Mouse (Mus musculus): Measurements from ENCODE around the gene Acads.
"Not testable (repeated sequence)": the region's sequence is repeated elsewhere in the genome, so short reads cannot be mapped to it uniquely, and the experiment has no call there.

The Acads gene

DNA sequence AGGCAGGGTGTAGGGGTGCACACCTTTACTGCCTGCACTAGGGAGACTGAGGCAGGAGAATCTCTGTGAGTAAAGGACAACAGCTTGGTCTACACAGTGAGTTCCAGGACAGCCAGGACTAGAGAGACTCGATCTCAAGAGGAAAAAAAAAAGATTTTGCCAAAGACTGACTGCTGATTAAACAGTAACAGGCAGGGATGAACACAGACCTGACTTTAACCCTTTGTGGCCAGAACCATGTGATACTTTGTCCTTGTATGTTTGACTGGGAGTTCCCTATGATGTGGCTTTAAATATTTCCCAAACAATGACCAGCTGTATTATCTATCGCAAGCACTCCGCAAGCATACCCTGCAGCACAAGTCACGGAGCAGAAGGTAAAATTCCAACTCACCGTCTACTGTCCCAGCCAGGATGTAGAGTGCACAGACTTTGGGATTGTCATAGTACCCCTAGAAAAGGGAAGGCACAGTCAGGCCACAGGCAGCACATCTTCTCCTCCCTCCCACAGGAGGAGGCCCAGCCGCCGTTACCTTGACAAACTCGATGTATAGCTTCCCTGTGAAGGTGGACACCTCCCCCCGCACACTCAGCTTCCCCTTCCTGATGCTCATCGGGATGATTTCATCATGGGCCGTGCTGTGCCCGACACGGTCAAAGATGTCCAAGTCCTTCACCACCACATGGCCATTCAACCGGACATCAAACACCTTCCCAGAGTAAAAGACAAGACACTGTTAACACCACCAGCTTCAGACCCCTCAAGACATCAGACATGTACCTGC is 30.7 kb upstream of the Acads start:
- DNase-seq (ENCODE audit: low read depth in 1 of 2, low spot score in 2 of 2), result no peak

DNA sequence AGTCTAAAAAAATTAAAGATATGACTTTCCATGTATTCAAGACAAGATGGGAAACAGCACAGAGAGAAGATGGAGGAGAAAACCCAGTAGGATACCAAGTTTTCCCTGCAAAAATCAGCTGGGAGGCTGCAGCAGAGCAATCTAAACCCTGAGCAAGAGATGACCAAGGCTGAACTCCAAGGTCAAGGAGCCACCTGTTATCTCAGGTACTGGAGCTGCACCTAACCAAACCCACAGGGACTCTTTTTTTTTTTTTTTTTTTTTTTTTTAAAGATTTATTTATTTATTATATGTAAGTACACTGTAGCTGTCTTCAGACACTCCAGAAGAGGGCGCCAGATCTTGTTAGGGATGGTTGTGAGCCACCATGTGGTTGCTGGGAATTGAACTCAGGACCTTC is 29.7 kb upstream of the Acads start:
- DNase-seq (ENCODE audit: low read depth in 1 of 2, low spot score in 2 of 2), result not testable (repeated sequence)

DNA sequence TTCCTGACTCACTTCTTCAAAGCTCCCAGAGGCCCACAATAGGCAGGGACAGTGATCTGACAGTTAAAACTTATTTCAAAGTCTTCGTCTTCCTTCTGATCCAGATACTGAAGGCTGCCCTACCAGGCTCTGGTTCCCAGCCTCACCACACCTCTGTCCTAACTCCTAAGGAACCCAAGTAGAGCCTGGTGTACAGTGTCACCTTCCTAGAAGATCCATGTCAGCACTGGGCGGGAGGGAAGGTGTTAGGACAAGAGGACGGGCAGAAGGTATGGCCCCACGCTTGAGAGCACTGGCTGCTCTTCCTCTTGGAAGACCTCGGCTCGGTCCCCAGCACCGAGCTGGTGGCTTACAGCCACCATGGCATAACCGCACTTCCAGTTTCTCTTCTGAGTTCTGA is 29.2 kb upstream of the Acads start:
- no peak for DNase-seq (ENCODE audit: low read depth in 1 of 2, low spot score in 2 of 2)

DNA sequence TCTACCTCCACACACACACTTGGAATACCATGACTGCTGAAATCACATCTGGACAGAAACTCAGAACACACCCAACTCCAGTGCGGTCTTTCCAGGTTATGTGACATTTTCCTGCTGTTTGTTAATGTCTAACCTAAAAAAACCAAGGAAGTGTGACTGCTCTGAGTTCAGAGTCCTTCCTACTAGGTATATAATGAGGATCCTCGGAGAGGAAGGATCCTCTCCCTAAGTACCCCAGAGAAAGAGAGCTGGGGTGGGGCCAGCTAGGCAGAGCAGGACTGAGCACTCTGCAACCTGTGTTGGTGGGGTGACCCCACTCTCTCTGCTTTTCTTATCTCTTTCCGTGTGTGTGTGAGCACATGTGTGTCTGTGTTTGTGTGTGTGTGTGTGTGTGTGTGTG is 28.2 kb upstream of the Acads start:
- DNase-seq (ENCODE audit: low read depth in 1 of 2, low spot score in 2 of 2), result no peak

DNA sequence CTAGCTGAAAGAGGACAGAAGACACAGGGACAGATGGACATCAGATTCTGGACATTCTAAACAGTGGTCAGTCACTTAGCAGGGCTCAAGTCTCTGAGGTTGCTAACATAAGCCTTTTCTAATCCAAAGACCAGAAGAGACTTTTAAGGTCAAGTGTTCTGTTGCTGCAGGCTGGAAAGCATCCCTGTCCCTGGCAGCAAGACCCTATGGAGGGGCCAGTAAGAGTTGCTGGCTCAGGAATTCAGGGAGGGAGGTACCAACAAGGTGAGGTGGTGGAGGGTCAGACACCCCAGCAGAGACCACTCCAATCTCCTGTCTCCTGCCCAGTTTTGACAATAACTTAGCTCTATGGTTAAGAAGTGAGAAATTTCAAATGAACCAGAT is 27.6 kb upstream of the Acads start:
- no peak for DNase-seq (ENCODE audit: low read depth in 1 of 2, low spot score in 2 of 2)

DNA sequence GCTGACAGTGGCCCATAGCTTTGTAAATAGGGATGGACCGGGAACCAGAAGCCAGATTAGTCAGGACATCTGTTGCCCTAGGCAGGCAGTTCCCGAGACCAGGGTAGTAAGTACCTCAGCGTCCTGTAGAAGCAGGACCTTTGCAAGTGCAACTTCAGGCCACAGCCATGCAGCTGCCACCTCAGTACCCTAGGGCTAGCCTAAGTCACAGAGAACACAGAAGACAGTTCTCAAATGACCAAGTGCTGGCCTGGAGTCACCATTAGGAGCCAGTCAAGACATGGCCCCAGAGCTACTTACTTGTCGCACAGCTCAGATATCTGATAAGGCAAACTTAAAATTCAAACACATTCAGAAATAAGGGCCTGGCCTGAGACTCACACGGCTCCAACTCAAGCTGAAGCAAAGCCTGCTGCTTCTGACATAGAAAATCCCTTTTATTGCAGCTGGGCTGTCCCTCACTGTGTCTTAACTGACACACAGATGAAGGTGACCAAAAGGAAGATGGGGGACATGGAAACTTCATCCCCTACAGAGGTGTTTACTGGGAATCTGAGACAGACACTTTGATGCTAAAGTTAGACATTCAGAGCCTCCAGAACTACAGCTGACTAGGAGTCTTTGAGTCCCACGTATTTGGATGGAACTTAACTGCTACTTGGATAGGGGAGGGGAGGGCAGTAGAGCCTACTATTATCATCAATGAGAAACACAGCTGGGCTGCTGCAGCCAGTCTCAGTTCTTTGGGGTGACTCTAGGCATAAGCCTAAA is 27.0 kb upstream of the Acads start:
- no peak for DNase-seq (ENCODE audit: low read depth in 1 of 2, low spot score in 2 of 2)

DNA sequence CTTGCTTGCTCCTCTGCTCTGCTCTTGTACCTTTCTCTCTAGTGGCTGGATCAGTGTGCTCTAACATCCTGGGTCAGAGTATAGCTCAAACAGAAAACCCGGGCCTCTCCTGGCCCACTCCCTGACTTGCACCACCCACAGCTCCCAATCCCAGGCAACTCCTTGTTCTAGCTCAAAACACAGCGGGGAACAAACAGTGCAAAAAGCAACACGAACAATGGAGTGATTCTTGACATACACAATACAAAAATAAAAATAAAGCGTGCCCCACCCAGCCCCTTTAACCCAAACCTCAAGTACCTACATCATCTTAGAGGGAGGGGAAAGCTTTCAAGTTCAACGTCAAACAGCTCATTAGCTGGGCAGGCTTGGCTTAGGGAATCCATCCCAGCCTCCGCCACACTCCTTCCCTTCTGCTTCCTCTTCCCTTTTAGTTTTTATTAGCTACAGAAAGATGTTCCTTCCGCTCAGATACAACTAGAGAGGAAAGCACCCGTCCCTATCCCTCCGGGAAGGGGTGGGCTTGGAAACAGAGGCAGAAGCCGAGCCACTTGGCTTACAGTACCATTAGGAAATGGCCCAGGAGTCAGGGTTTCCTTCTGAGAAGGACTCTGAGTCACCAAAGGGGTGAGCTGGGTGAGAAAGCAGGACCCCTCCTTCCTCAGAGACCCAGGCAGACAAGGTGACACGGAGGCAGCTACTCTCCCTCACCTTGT is 26.3 kb upstream of the Acads start:
- no peak for DNase-seq (ENCODE audit: low read depth in 1 of 2, low spot score in 2 of 2)

DNA sequence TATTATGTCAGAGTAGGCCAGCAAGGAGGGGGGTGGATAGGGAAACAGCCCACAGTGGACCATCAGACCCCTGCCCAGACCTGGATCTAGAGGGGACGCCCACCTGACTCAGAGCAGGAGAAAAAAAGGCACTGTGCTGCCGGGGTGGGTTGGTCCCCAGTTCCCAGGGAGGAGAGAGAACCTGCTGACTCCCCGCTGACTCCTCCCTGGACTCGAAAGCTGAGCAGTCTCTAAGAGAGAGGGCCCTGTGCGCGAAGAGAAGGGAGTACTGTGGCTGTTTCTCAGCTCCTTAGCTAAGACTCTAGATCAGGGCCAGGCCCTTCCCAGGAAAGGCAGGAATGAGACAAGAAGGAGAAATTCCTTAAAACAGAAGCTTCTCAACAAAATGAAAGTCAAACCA is 25.3 kb upstream of the Acads start:
- DNase-seq (ENCODE audit: low read depth in 1 of 2, low spot score in 2 of 2), result no peak

DNA sequence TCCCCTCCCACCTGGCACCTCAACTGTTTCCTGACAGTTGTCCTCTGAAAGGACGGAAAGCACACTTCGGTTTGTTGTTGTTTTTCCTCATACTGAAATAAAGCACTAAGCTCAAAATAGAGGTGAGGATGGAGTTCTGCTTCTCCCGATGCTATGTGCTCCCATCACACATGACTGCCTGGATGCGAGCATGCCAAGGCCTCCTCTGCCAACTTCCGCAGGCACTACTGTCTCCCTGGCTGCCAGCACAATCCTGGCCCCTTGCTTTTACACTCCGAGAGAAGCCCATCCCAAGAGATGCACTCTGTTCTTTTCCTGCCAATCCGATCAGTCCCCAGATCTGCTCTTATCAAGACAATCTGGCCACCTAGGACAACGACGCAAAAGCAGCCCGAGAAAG is 24.4 kb upstream of the Acads start:
- no peak for DNase-seq (ENCODE audit: low read depth in 1 of 2, low spot score in 2 of 2)

DNA sequence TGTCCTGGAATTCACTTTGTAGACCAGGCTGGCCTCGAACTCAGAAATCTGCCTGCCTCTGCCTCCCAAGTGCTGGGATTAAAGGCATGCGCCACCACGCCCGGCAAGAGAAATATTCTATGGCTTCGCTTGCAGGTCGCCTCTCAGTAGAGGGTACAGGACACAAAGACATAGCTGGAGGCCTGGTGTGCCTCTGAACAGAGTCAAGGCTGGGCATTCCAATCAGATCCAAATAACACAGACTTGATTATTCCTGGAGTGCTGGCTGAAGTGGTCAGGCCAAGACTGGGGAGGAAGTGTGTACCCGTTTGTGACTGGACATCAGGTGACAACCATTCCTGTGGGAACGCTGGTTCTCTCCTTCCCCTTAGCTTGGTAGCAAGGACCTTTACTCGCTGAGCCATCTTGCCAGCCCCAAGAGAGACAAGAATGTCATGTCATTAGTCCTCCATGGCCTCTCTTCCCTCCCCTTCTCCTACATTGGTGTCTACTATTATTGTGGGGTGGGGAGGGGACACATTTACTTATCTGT is 23.1 kb upstream of the Acads start:
- no peak for DNase-seq (ENCODE audit: low read depth in 1 of 2, low spot score in 2 of 2)

DNA sequence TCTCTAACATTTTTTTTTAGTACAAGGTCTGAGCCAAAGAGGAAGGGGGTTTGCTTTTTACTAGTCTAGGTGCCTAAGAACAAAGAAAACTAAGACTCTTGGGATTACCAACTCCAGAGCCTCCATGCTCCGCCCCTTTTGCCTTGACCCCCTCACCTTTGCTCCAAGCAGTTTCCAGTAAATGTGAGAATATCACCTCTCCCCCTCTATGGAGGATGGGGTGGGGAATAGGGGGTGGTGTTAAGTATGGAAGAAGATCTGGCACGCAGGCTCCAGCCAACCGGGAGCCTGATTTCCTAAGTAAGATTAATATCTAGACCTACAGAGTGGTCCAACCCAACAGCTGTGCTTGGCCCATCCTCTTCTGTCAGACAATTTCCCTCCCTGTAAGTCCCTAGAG is 21.6 kb upstream of the Acads start:
- no peak for DNase-seq (ENCODE audit: low read depth in 1 of 2, low spot score in 2 of 2)

DNA sequence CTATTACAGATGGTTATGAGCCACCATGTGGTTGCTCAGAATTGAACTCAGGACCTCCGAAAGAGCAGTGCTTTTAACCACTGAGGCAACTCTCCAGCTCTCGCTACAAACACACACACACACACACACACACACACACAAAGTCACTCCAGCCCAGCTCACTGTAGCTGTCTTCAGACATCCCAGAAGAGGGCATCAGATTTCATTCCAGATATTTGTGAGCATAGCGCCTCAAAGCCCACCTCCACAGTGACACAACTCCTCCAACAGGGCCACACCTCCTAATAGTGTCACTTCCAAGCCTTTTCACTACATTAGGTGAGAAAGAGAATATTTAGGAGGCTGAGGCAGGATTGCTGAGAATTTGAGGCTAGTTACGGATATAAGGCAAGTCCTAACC is 20.0 kb upstream of the Acads start:
- no peak for DNase-seq (ENCODE audit: low read depth in 1 of 2, low spot score in 2 of 2)

DNA sequence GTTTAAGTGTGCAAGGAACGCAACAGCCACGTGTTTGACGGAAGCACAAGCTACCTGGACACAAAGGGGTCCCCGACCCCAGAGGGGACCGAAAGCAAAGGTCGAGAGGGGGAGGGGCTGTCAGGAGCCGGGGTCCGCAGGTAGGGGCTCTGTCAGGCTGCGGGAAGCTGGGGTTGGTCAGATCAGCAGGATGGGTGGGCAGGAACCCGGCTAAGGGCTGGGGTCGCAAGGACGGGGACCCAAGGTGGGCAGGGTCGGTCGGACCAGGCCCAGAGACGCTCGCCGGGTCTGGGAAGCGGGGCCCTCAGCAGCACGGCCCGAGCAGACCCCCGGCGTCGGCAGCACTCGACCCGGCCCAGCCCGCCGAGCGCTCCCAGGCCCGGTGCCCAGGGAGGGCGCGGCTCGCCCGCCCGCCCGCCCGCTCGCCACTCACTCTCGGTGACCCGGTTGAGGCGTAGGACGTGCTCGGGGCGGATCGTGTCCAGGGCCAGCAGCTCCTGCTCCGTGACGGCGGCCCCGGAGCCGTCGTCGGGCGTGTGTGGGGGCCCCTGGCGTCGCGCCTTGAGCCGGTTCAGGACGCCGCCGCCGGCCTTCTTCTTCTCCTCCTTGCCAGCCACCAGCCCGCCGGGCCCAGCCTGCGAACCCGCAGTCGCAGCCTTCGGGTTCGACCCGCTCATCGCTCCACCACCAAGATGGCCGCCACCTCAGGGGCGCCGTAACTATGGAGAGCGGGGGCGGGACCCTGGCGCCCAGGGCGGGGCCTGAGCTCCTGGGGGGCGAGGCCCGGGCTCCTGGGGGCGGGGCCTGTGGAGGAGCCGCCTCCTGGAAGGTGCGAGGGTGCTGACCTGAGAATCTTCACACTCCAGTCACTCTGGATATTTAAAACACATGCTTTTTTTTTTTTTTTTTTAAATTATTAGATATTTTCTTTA is 15.4 kb upstream of the Acads start, which contains the start of gene Unc119b:
Gene Unc119b, minus strand, starts transcription at position 742 of the 932 bp plus-strand sequence.
- DNase-seq (ENCODE audit: low read depth in 1 of 2, low spot score in 2 of 2), result peak; percentile 73 to 84

DNA sequence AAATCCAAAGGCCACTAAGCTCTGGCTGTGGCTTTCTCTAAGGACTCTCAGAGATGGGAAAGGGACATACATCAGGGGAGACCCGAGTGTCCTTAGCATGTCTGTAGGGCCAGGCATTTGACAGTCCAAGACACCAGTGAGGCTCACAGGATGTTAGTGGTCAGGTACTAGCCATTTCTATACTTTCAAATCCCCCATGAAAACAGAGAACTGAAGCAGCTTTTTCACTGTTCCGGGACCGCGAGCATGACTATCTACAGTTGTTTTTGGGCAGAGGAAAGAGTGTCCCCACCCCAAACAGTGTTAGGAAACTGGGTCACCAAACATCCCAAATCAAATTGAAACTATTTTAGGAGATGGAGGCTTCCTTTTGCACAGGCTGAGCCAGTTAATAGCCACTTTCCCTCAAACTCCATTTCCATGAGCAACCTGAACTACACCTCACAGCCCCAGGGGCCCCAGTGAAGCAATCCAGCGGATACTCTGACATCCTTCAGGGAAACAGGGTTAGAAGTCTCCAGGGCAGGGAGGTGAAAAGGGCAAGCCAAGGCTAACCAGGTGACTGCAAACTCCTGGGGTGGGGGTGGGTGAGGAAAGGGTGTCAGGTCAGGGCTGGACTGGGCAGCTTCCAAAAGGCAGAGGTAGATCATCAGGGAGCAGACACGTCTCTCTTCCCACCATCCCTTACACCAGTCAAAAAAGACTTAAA is 14.4 kb upstream of the Acads start:
- no peak for DNase-seq (ENCODE audit: low read depth in 1 of 2, low spot score in 2 of 2)

DNA sequence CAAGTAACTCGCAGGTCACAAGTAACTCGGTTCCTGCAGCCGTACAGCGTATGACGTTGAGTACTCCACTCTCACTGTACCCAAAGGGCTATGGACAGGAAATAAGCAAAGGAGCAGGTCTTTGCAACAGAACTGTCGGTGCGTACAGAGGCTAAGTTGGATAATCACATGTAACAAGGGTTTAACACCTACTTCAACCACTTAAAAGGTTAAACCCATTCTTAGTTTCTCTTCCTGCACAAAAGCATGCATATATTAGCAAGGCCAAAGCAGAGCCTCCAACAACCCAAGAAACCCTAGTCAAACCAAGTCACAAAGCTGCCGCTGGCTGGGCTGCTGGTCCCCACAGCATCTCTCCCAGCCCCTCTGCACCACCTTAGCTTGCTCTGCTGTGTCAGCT is 13.3 kb upstream of the Acads start:
- DNase-seq (ENCODE audit: low read depth in 1 of 2, low spot score in 2 of 2), result no peak

DNA sequence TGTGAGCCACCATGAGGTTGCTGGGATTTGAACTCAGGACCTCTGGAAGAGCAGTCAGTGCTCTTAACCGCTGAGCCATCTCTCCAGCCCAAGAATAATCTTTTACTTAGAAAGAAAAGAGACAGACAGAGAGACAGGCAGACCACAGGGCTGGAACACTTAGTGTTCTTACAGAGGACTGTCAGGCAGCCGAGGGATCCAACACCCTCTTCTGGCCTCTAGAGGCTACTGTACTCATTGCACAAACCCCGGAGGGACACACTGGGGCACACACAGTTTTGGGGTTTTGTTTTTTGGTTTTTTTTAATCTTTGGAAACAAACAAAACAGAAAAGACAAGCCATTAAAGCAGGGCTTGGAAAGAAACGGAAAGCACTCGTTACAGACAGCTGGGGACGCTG is 10.2 kb upstream of the Acads start:
- no peak for DNase-seq (ENCODE audit: low read depth in 1 of 2, low spot score in 2 of 2)

DNA sequence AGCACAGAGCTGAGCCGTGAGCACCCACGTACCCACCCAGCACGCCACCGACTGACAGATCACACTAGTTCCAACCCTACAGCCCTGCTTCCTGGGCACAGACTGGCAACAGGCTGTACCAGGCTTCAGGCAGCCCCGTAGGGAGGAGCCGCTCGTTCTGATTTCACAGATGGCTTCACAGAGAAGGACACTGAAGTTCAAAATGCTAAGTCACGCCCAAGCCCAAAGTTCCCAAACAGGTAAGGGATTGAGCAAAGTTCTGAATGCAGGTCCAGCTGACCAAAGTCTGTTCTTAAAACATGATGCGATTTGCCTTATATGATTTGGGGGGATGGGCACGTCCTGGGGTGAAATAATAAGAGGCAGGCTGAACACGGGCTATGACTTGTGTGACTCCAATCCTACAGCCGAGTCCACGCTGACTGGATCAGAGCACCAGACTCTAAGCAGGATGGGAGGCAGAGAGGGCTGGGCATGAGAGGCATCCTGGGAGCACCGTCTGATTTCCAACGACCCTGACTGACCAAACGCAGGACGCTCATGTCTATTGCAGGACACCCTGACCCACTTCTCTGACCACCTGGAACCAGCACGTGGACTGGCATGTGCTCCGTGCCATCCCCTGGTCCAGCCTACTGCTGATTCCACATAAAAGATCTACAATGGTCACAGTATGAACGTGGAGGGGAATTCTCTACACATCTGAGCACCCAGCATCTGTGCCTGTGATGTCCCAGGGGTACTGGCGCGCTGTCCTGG is 8.5 kb upstream of the Acads start:
- DNase-seq (ENCODE audit: low read depth in 1 of 2, low spot score in 2 of 2), result no peak

DNA sequence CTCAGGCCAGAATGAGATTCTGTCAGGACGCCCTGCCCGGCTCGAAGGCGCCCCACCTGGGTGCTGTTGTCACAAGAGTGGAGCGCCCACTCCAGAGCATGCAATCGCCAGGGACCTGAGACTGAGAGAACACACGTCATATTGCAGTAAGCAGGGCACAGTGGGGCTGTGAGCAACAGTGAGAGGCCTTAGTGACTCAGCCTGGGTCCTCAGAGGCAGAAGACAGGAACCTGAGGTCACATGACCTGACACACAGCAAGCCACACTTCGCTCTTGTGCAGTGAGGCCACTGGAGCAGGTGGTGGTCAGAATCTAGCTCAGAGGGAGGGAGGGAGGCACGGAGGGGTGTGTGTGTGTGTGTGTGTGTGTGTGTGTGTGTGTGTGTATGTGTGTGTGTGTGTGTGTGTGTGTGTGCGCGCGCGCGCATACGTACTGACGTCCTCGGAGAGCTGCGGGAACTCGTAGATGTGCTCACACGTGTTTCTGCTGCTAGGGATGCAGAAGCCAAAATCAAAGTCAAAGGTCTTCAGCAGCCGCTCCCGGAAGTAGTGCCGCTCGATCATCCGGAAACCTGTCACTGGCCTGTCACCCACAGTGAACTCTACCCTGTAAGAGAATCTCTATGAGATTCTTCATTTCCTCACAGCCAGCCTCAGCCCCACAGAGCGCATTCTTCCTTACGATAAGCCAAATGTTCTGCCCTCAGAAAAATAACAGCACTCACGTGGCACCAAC is 7.6 kb upstream of the Acads start:
- no peak for DNase-seq (ENCODE audit: low read depth in 1 of 2, low spot score in 2 of 2)
